ENCODE assay signal across 16 mouse cellular contexts in the genomic region with DNA sequence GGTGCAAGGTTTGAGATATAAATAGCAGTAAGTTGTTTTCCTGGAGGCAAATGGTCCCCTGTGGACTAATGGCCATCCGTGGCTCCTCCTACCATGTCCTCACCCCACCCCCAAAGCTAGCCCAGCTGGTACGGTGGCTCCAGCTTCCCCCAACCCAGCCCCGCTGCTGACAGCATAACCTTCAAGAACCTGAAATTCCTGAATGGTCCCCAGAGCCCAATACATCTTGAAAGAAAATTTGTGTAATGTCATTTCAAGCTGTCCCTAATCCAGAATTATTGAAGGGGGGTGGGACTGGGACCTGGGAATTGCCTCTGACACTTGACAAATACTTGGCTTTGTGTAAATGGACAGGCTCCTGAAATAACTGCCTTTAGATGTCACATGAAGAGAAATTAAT.
DNase-seq lines count a peak whose midpoint lies in the region; ATAC-seq lines count a peak whose summit lies in the region.
"Had no signal": no experiment of that assay in that cellular context is flagged by ENCODE, and none has a peak within 500 bp of the region (broad histone marks: within the 10 kb centered on the region; RNA-seq: fewer than 3 reads in every experiment).

No protein-coding gene starts in this region.

- 47% methylated on average over 3 of the region's 3 CpGs for WGBS in heart, embryonic 12.5 days
- 30% methylated on average over 3 of the region's 3 CpGs for WGBS in kidney, embryonic 16.5 days
- 23% methylated on average over 3 of the region's 3 CpGs for WGBS in neural tube, embryonic 11.5 days

- H3K9me3 ChIP-seq in heart, embryonic 12.5 days (replicated peaks): no peaks in the 10 kb centered on the region
- H3K9me3 ChIP-seq in kidney, embryonic 16.5 days (ENCODE audit: low read length): no peaks in the 10 kb centered on the region
- no peaks in the 10 kb centered on the region for H3K9me3 ChIP-seq in neural tube, embryonic 11.5 days (ENCODE audit: control insufficient read depth, low read length)
- H3K9me3 ChIP-seq: forebrain, embryonic 13.5 days; hindbrain, embryonic 13.5 days had no signal

- no peak for ATAC-seq in heart, embryonic 12.5 days (ENCODE audit: insufficient number of reproducible peaks, low FRiP score)
- no peak for ATAC-seq in kidney, embryonic 16.5 days (ENCODE audit: low FRiP score, low TSS enrichment)
- ATAC-seq in neural tube, embryonic 11.5 days (ENCODE audit: insufficient read depth, low FRiP score, low TSS enrichment): no peak
- ATAC-seq: forebrain, embryonic 13.5 days had no signal

- peak; percentile 7 for DNase-seq in adrenal gland, postnatal 10 days
- no peak for DNase-seq in adrenal gland, postnatal 4 days (ENCODE audit: low spot score in 2 of 2)
- peak; percentile 33 for DNase-seq in heart, adult 8-10 months (ENCODE audit: low spot score)
- peak; percentile 40 for DNase-seq in kidney, postnatal 10 days
- peak; percentile 66 for DNase-seq in neural tube, embryonic 11.5 days (ENCODE audit: low spot score)
- no peak for DNase-seq in cerebellum, adult 18-20 months
- DNase-seq: cerebellum, postnatal 25 days; kidney, adult 18-20 months; lung, embryonic 14.5 days; midbrain, embryonic 14.5 days; right cerebral cortex, postnatal 25 days had no signal

- no peak overlapping the region for H3K4me3 ChIP-seq in heart, embryonic 12.5 days
- no peak overlapping the region for H3K4me3 ChIP-seq in kidney, embryonic 16.5 days (ENCODE audit: low read length)
- H3K4me3 ChIP-seq in neural tube, embryonic 11.5 days (ENCODE audit: low read depth, low read length): no peak overlapping the region
- H3K4me3 ChIP-seq: forebrain, embryonic 13.5 days; hindbrain, embryonic 13.5 days had no signal

- H3K4me2 ChIP-seq in heart, embryonic 12.5 days: no peak overlapping the region
- no peak overlapping the region for H3K4me2 ChIP-seq in kidney, embryonic 16.5 days (replicated peaks; ENCODE audit: low read depth, low read length)
- H3K4me2 ChIP-seq in neural tube, embryonic 11.5 days (ENCODE audit: low read depth): no peak overlapping the region
- H3K4me2 ChIP-seq: forebrain, embryonic 13.5 days; hindbrain, embryonic 13.5 days; liver, embryonic 11.5 days; lung, embryonic 14.5 days had no signal

- no peak overlapping the region for H3K9ac ChIP-seq in heart, embryonic 12.5 days
- no peak overlapping the region for H3K9ac ChIP-seq in kidney, embryonic 16.5 days (replicated peaks; ENCODE audit: low read length)
- H3K9ac ChIP-seq in neural tube, embryonic 11.5 days (ENCODE audit: low read length): no peak overlapping the region
- H3K9ac ChIP-seq: forebrain, embryonic 13.5 days; hindbrain, embryonic 13.5 days; lung, embryonic 14.5 days had no signal

- H3K27ac ChIP-seq in heart, embryonic 12.5 days (ENCODE audit: poor library complexity, severe bottlenecking): no peak overlapping the region
- H3K27ac ChIP-seq in kidney, embryonic 16.5 days (ENCODE audit: low read length): no peak overlapping the region
- no peak overlapping the region for H3K27ac ChIP-seq in neural tube, embryonic 11.5 days (ENCODE audit: low read depth, low read length)
- H3K27ac ChIP-seq: forebrain, embryonic 13.5 days; hindbrain, embryonic 13.5 days had no signal

- H3K27me3 ChIP-seq in heart, embryonic 12.5 days (replicated peaks): no peaks in the 10 kb centered on the region
- H3K27me3 ChIP-seq in kidney, embryonic 16.5 days (ENCODE audit: insufficient read depth, low read length): no peaks in the 10 kb centered on the region
- peaks cover 5% of the 10 kb centered on the region; the same call in 1 of the 2 replicates for H3K27me3 ChIP-seq in neural tube, embryonic 11.5 days (ENCODE audit: control insufficient read depth, insufficient read depth, low read length)
- H3K27me3 ChIP-seq: forebrain, embryonic 13.5 days had no signal

- H3K4me1 ChIP-seq in heart, embryonic 12.5 days (replicated peaks): peaks cover 25% of the 10 kb centered on the region
- H3K4me1 ChIP-seq in kidney, embryonic 16.5 days (ENCODE audit: insufficient read depth, low read length): peaks cover 20% of the 10 kb centered on the region
- H3K4me1 ChIP-seq in neural tube, embryonic 11.5 days (ENCODE audit: control insufficient read depth, insufficient read depth, low read length): peaks cover 5% of the 10 kb centered on the region

- no peaks in the 10 kb centered on the region for H3K36me3 ChIP-seq in heart, embryonic 12.5 days
- no peaks in the 10 kb centered on the region for H3K36me3 ChIP-seq in kidney, embryonic 16.5 days (ENCODE audit: insufficient read depth, low read length)
- H3K36me3 ChIP-seq in neural tube, embryonic 11.5 days (ENCODE audit: control insufficient read depth, insufficient read depth, low read length): no peaks in the 10 kb centered on the region
- H3K36me3 ChIP-seq: hindbrain, embryonic 13.5 days had no signal

Comparison
In these comparisons a context has a peak if more than half of its experiments do, and no peak if none do; other contexts are left out.
1. DNase-seq: peak in adrenal gland, postnatal 10 days (single experiment), heart, adult 8-10 months (single experiment), kidney, postnatal 10 days (single experiment) and neural tube, embryonic 11.5 days (single experiment); none in adrenal gland, postnatal 4 days (0 of 2) and cerebellum, adult 18-20 months (0 of 2).